30 mouse cellular contexts compared by ENCODE assay signal in genomic region chr15:19778651-19779050, GRCm38 (mm10).
DNase-seq lines count a peak whose midpoint lies in the region; ATAC-seq and TF ChIP-seq lines count a peak whose summit lies in the region.
"Had no signal": no experiment of that assay in that cellular context is flagged by ENCODE, and none has a peak within 500 bp of the region (broad histone marks: within the 10 kb centered on the region; RNA-seq: fewer than 3 reads in every experiment).

No protein-coding gene starts in this region.

- H3K27me3 ChIP-seq in MEL (ENCODE audit: control insufficient read depth in 1 of 2, insufficient read depth in 2 of 2, low read length in 2 of 2) (no peaks in the 10 kb centered on the region), myocyte (ENCODE audit: control insufficient read depth, insufficient read depth, insufficient read length) (no peaks in the 10 kb centered on the region)
- no peaks in the 10 kb centered on the region for H3K27me3 ChIP-seq in liver, embryonic 12.5 days (replicated peaks)
- H3K27me3 ChIP-seq: CH12.LX; embryonic facial prominence, embryonic 12.5 days; embryonic facial prominence, embryonic 15.5 days; heart, embryonic 12.5 days; heart, embryonic 15.5 days; hindbrain, embryonic 12.5 days; hindbrain, embryonic 15.5 days; Patski had no signal

- no peak overlapping the region for H3K27ac ChIP-seq in MEL (ENCODE audit: control insufficient read depth, low read depth, low read length)
- peak overlapping the region; percentile 36 for H3K27ac ChIP-seq in bone marrow macrophage, adult 2 months (ENCODE audit: insufficient read depth, low read depth, low read length)
- H3K27ac ChIP-seq in liver, embryonic 12.5 days, result no peak overlapping the region
- H3K27ac ChIP-seq: embryonic facial prominence, embryonic 12.5 days; embryonic facial prominence, embryonic 15.5 days; gastrocnemius, adult 2 months; heart, embryonic 15.5 days; hindbrain, embryonic 12.5 days; hindbrain, embryonic 15.5 days had no signal

- peak; percentile 35 for DNase-seq in MEL (ENCODE audit: low read depth, low spot score)
- DNase-seq in embryo, embryonic 10.5 days (ENCODE audit: low spot score), result no peak
- no peak for DNase-seq in layer of hippocampus, postnatal 25 days (ENCODE audit: extremely low spot score in 1 of 2, low spot score in 1 of 2)
- DNase-seq in ovary, postnatal 10 days (ENCODE audit: low spot score), result no peak
- DNase-seq: adrenal gland, adult 2 months; adrenal gland, postnatal 14 days; cerebellum, adult 11-12 months; cerebellum, adult 8-10 months; cerebellum, postnatal 10 days; cerebellum, postnatal 36 days; forebrain, postnatal 0 days; gastrocnemius, adult 2 months; gastrocnemius, postnatal 14 days; heart, adult 18-20 months; heart, postnatal 10 days; heart, postnatal 4 days had no signal

- H3K9ac ChIP-seq in MEL (ENCODE audit: control insufficient read depth, low read depth, low read length, poor library complexity, severe bottlenecking), result no peak overlapping the region
- H3K9ac ChIP-seq in liver, embryonic 12.5 days, result no peak overlapping the region
- H3K9ac ChIP-seq: embryonic facial prominence, embryonic 12.5 days; embryonic facial prominence, embryonic 15.5 days; forebrain, postnatal 0 days; heart, embryonic 12.5 days; heart, embryonic 15.5 days; hindbrain, embryonic 12.5 days; hindbrain, embryonic 15.5 days had no signal

- WGBS in liver, embryonic 12.5 days (ENCODE audit: insufficient replicate concordance), result 17% methylated on average over 1 of the region's 1 CpGs

- no peak for TF ChIP-seq CTCF in MEL (IDR thresholded peaks at IDR 0.05 in 2 of 3, conservative IDR thresholded peaks at IDR 0.05 in 1 of 3; ENCODE audit: control insufficient read depth in 1 of 3, insufficient read depth in 1 of 3, low read depth in 2 of 3, low read length in 3 of 3, poor library complexity in 1 of 3, severe bottlenecking in 1 of 3)
- TF ChIP-seq CTCF in bone marrow macrophage, adult 2 months (IDR thresholded peaks at IDR 0.05; ENCODE audit: low read depth, low read length), result no peak

- ATAC-seq in hematopoietic stem cell, adult 5-6 weeks (replicated peaks in 1 of 2; ENCODE audit: insufficient read depth in 1 of 2, low FRiP score in 2 of 2, low TSS enrichment in 1 of 2, low read depth in 1 of 2, poor library complexity in 2 of 2, severe bottlenecking in 2 of 2), result peak; percentile 27 to 42; a peak in 1 of 4 replicates
- ATAC-seq in liver, embryonic 12.5 days, result no peak
- ATAC-seq: forebrain, embryonic 14.5 days; forebrain, postnatal 0 days; Patski had no signal

- H3K4me3 ChIP-seq in MEL (ENCODE audit: control insufficient read depth in 1 of 2, insufficient read depth in 1 of 2, low read depth in 2 of 2, low read length in 2 of 2) (no peak overlapping the region), myocyte (no peak overlapping the region)
- no peak overlapping the region for H3K4me3 ChIP-seq in bone marrow macrophage, adult 2 months (ENCODE audit: insufficient read depth, low read length)
- H3K4me3 ChIP-seq in liver, embryonic 12.5 days, result no peak overlapping the region
- H3K4me3 ChIP-seq: embryonic facial prominence, embryonic 12.5 days; embryonic facial prominence, embryonic 15.5 days; gastrocnemius, adult 2 months; heart, embryonic 12.5 days; heart, embryonic 15.5 days; hindbrain, embryonic 12.5 days; hindbrain, embryonic 15.5 days had no signal

- peak overlapping the region; percentile 50 for H3K4me2 ChIP-seq in myocyte (ENCODE audit: low read depth)
- no peak overlapping the region for H3K4me2 ChIP-seq in liver, embryonic 12.5 days
- H3K4me2 ChIP-seq: embryonic facial prominence, embryonic 12.5 days; embryonic facial prominence, embryonic 15.5 days; heart, embryonic 12.5 days; heart, embryonic 15.5 days; hindbrain, embryonic 12.5 days; hindbrain, embryonic 15.5 days had no signal

- H3K4me1 ChIP-seq in MEL (ENCODE audit: control insufficient read depth in 1 of 2, insufficient read depth in 2 of 2, low read length in 2 of 2), result no peaks in the 10 kb centered on the region; a peak in 1 of 4 replicates
- H3K4me1 ChIP-seq in bone marrow macrophage, adult 2 months (ENCODE audit: control insufficient read depth, insufficient read depth, low read length), result peaks cover 2% of the 10 kb centered on the region; the same call in 1 of the 2 replicates
- no peaks in the 10 kb centered on the region for H3K4me1 ChIP-seq in liver, embryonic 12.5 days
- H3K4me1 ChIP-seq: embryonic facial prominence, embryonic 12.5 days; embryonic facial prominence, embryonic 15.5 days; heart, embryonic 12.5 days; heart, embryonic 15.5 days; hindbrain, embryonic 12.5 days; hindbrain, embryonic 15.5 days had no signal

- no peaks in the 10 kb centered on the region for H3K36me3 ChIP-seq in MEL (ENCODE audit: control insufficient read depth in 1 of 2, insufficient read depth in 2 of 2, low read length in 2 of 2)
- H3K36me3 ChIP-seq in myocyte (ENCODE audit: control insufficient read depth, insufficient read depth), result no peaks in the 10 kb centered on the region
- no peaks in the 10 kb centered on the region for H3K36me3 ChIP-seq in liver, embryonic 12.5 days
- H3K36me3 ChIP-seq: embryonic facial prominence, embryonic 12.5 days; embryonic facial prominence, embryonic 15.5 days; G1E; heart, embryonic 12.5 days; heart, embryonic 15.5 days; hindbrain, embryonic 12.5 days; hindbrain, embryonic 15.5 days had no signal

- TF ChIP-seq EP300 in MEL (IDR thresholded peaks at IDR 0.05; ENCODE audit: low read depth in 1 of 2, low read length in 2 of 2), result peak in 1 of 2 experiments; percentile 37; a peak in 1 of 4 replicates

- H3ac ChIP-seq in myocyte (ENCODE audit: control insufficient read depth, insufficient read length), result no peak overlapping the region

- H3K79me2 ChIP-seq in MEL (ENCODE audit: control insufficient read depth, insufficient read depth, low read length, poor library complexity), result no peaks in the 10 kb centered on the region
- H3K79me2 ChIP-seq in myocyte (ENCODE audit: control insufficient read depth, insufficient read depth), result no peaks in the 10 kb centered on the region

- H3K9me3 ChIP-seq in MEL (replicated peaks; ENCODE audit: insufficient read depth, low read length), result no peaks in the 10 kb centered on the region; the same call in 1 of the 2 replicates
- no peaks in the 10 kb centered on the region for H3K9me3 ChIP-seq in liver, embryonic 12.5 days (replicated peaks)
- H3K9me3 ChIP-seq: embryonic facial prominence, embryonic 12.5 days; embryonic facial prominence, embryonic 15.5 days; G1E; heart, embryonic 12.5 days; heart, embryonic 15.5 days; hindbrain, embryonic 12.5 days; hindbrain, embryonic 15.5 days had no signal

- TF ChIP-seq RAD21 in MEL (IDR thresholded peaks at IDR 0.05; ENCODE audit: low read depth, low read length), result no peak

- TF ChIP-seq POLR2A in MEL (IDR thresholded peaks at IDR 0.05; ENCODE audit: control insufficient read depth in 1 of 2, insufficient read depth in 1 of 2, low read depth in 1 of 2, low read length in 2 of 2, poor library complexity in 1 of 2) (no peak), myocyte (IDR thresholded peaks at IDR 0.05; ENCODE audit: insufficient read length, low read depth) (no peak)
- TF ChIP-seq POLR2A in bone marrow macrophage, adult 2 months (IDR thresholded peaks at IDR 0.05; ENCODE audit: borderline replicate concordance, low read depth, low read length), result no peak

TF ChIP-seq in MEL, 35 proteins besides CTCF, POLR2A, EP300 and RAD21:
- peak; percentile 79; the same call in 1 of the 2 replicates for TF ChIP-seq MEF2A (IDR thresholded peaks at IDR 0.05; ENCODE audit: extremely low read depth, insufficient replicate concordance, low read depth, low read length, poor library complexity, severe bottlenecking)
- no peak for TF ChIP-seq MAFK (IDR thresholded peaks at IDR 0.05; ENCODE audit: borderline replicate concordance, low read depth, low read length)
- TF ChIP-seq TCF12 (IDR thresholded peaks at IDR 0.05; ENCODE audit: low read depth, low read length), result 0 out of 2 replicates have a peak, but pooled peaks have one; percentile 18
- no peak for TF ChIP-seq NELFE (IDR thresholded peaks at IDR 0.05; ENCODE audit: low read depth, low read length)
- no peak for TF ChIP-seq NRF1 (IDR thresholded peaks at IDR 0.05; ENCODE audit: insufficient read depth, low read depth, low read length, poor library complexity, severe bottlenecking)
- TF ChIP-seq RCOR1 (IDR thresholded peaks at IDR 0.05; ENCODE audit: low read depth, low read length), result peak; percentile 70
- no peak for TF ChIP-seq ELF1 (IDR thresholded peaks at IDR 0.05; ENCODE audit: low read depth, low read length)
- TF ChIP-seq BHLHE40 (IDR thresholded peaks at IDR 0.05; ENCODE audit: borderline replicate concordance, low read depth, low read length), result no peak
- no peak for TF ChIP-seq UBTF (IDR thresholded peaks at IDR 0.05; ENCODE audit: borderline replicate concordance, insufficient read depth, low read depth, low read length)
- no peak for TF ChIP-seq GABPA (IDR thresholded peaks at IDR 0.05; ENCODE audit: low read depth, low read length)
- TF ChIP-seq ETS1 (IDR thresholded peaks at IDR 0.05; ENCODE audit: low read depth, low read length), result 0 out of 2 replicates have a peak, but pooled peaks have one; percentile 6

TF ChIP-seq in myocyte, 11 proteins besides CTCF, POLR2A, EP300 and RAD21:
- TF ChIP-seq USF1 (IDR thresholded peaks at IDR 0.05; ENCODE audit: low read depth) (no peak), MYOD1 (IDR thresholded peaks at IDR 0.05; ENCODE audit: control insufficient read depth in 1 of 3, insufficient read length in 2 of 3, low read depth in 2 of 3) (no peak), TCF3 (IDR thresholded peaks at IDR 0.05; ENCODE audit: insufficient read length, low read depth) (no peak), MYOG (IDR thresholded peaks at IDR 0.05; ENCODE audit: control insufficient read depth in 1 of 3, insufficient read depth in 1 of 3, insufficient read length in 2 of 3, low read depth in 2 of 3) (no peak), E2F4 (IDR thresholded peaks at IDR 0.05; ENCODE audit: insufficient read depth) (no peak), MAX (IDR thresholded peaks at IDR 0.05; ENCODE audit: low read depth) (no peak), REST (IDR thresholded peaks at IDR 0.05; ENCODE audit: insufficient read depth, insufficient read length) (no peak), CEBPB (IDR thresholded peaks at IDR 0.05; ENCODE audit: insufficient read depth, poor library complexity, severe bottlenecking) (no peak), SRF (IDR thresholded peaks at IDR 0.05; ENCODE audit: control insufficient read depth, insufficient read length, low read depth) (no peak), POLR2AphosphoS2 (IDR thresholded peaks at IDR 0.05; ENCODE audit: insufficient read length, low read depth) (no peak), TCF12 (IDR thresholded peaks at IDR 0.05; ENCODE audit: insufficient read depth, poor library complexity, severe bottlenecking) (no peak)
